Mouse (Mus musculus): ENCODE measurements around the gene Fbxw11.

Gene Fbxw11

GRCm38 (mm10) chr11:32751863-32752594 lies 109.5 kb downstream of the Fbxw11 start:
- no peak for DNase-seq (ENCODE audit: extremely low spot score, low spot score)

GRCm38 (mm10) chr11:32752595-32752885 lies 110.0 kb downstream of the Fbxw11 start:
- no peak for DNase-seq (ENCODE audit: extremely low spot score, low spot score)

DNA sequence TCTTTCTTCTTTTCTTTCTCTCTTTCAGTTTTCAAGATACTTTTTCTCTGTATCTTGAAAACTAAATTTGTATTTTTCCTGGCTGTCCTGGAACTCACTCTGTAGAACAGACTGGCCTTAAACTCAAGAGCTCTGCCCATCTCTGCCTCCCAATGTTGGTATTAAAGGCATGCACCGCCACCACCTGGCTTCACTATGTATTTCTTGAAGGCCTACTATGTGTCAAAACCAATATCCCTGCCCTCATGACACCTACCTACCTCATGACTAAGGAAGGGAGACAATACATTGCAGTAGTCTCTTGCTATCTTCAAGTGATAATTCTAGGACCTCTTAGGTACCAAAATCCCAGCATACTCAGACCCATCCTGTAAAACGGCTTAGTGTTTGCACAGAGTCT lies 110.8 kb downstream of the Fbxw11 start:
- DNase-seq (ENCODE audit: extremely low spot score, low spot score), result no peak

DNA sequence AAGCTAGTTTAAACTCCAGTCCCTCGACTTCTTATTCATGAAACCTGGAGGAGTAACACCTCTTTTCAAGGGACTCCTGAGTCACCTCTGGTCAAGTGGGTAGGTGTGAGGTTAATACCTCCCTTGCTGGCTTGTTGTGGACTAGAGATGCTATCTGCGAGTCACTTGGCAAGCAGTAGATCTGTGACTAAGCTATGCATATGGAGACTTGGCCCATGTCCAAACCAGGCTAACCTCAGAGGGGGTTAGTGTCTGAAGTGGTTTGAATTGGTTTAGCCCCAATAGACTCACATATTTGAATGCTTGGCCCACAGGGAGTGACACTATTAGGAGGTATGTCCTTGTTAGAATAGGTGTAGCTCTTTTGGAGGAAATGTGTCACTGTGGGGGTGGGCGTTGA lies 120.2 kb downstream of the Fbxw11 start:
- DNase-seq (ENCODE audit: extremely low spot score, low spot score), result no peak

GRCm38 (mm10) chr11:32767496-32768230 lies 125.1 kb downstream of the Fbxw11 start:
- peak; percentile 28 for DNase-seq (ENCODE audit: extremely low spot score, low spot score)

GRCm38 (mm10) chr11:32768642-32769343 lies 126.3 kb downstream of the Fbxw11 start:
- DNase-seq (ENCODE audit: extremely low spot score, low spot score), result no peak

DNA sequence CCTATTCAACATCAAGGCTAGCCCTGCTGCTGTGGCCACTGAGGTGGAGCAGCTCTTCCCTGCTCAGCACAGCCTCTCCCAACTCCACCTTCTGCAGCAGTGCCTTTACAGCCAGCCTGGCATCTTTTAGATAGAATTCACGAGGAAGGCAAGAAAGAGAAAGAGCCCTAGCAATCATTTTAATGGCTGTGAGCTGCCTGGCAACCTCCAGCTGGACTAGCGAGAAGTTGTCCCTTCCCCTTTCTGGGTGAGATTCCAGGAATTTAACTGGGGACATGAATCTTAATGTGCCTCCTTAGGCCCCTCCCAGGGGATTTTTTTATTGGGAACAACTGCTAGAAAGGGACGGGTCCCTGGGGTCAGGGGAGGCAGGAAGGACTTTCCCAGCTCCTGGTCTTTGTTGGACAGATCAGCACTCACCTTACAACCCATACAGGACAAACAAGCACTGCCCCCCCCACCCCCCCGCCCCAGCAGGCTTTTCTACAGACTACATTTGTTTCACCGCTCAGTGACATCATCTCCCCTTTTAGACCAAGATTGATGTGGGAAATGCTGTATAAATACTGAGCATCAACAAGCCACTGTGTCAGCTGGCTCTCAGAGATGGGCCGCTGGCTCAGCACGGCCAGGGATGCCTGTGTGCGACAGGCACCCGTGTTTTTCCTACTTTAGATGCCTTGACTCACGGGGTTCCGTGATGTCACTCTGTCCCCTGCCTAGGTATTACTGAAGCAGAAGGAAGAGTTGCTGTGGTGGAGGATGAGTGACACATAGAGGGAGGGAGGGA lies 138.4 kb downstream of the Fbxw11 start:
- DNase-seq (ENCODE audit: extremely low spot score, low spot score), result no peak

- DNase-seq (ENCODE audit: extremely low spot score, low spot score), result no peak
Measured at GRCm38 (mm10) chr11:32781633-32782404, 139.3 kb downstream of the Fbxw11 start.

DNA sequence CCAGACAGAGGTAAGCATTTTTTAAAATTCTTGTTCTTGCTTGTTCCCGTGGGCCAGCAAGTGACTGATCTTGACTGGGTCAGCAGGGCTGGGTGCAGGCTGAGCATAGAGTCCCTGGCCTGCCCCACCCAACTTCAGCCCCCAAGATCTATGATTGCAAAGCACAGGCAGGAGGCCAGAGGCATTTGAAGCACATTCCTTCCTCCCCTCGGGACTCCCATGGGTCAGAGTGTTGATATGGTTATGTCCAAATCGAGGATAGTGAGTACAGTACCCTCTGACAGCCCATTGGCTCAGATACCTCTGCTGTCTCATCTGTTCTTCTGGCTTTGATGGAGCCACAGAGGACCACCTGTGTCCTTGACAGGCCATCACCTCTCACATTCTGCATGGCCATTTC lies 140.2 kb downstream of the Fbxw11 start:
- no peak for DNase-seq (ENCODE audit: extremely low spot score, low spot score)

DNA sequence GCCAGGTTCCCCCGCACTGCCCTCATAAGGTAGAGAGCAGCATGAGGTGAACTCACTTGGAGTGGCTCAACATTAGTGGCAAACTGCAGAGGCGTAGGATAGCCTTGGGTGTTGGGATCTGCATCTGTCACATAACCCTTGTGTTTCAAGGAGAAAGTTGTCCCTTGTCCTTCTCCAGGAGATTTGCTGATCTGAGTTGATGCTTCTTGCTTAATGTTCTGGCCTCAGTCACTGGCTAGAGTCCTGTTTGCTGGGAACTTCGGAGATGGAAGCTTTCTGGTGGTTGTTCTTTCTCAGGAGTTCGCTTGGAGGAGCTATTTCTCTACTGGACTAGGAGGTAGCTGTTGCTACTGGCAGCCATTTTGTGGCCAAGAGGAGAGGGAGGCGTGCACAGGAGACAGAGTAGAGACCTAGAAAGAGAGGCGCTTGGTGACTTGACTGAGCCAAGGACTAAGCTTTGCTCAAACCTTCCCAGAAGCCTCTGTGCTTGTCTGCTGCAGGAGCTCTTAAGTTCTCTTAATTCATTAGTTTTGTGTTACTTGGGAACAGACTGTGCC lies 143.1 kb downstream of the Fbxw11 start:
- DNase-seq (ENCODE audit: extremely low spot score, low spot score), result no peak

DNA sequence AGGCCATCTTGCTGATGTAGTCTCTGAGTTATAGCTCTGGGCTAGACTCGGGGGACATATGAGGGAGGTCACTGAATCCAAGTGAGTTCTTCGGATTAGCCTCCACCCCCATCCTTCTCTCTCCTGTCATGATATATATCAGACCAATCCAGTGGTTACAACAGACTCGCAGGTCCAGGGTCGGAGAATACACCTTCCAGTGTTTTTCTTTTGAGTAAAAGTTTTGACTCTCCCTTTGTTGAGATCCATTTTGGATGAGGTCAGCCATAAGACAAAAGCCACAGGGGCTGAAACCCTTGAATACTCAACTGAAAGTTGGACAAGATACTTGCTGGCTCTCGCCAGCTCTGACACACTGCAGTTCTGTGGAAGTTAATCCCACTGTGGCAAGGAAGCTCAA lies 143.7 kb downstream of the Fbxw11 start:
- DNase-seq (ENCODE audit: extremely low spot score, low spot score), result no peak

DNA sequence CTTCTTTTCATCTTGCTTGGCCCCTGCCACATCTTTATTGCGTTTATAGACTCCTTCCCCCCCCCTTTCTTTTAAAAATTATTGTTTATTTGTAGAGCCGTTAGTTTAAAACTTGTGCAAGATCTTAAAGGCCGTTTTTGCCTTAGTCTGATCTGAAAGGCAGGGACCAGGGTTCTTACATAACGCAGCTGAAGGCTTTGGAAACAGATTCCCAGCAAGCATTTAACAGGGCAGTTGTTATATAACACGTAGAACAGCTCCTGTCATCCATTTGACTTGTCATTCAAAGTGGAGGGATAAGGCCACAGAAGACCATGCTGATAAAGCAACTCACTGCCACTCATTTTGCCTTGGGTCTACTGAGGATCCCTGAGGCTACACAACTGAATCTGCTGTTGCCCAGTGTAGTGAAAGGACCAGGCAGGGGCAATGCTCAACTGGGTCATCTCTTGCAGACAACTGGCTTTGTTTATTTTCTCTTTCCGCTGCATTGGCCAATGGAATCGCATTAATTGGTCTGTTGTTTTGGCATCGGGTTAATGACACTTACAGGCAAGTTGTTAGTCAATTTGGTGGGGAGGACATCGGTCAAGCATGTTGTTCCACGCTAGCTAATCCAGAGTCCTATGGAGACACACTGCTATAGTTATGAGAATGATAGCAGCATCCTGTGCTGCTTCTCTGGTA lies 152.4 kb downstream of the Fbxw11 start:
- DNase-seq (ENCODE audit: extremely low spot score, low spot score), result no peak

Data from neural tube, embryonic 10.5 days (tissue).